Mouse (Mus musculus): Measurements from ENCODE around the gene Nrtn. TPM values are rescaled to one million over a fixed set of nuclear protein-coding genes. Genes with fewer than 3 reads are reported as not detected.

Nrtn gene
- polyA plus RNA-seq, 1 experiment from 2014 or later = 2.9 TPM

DNA sequence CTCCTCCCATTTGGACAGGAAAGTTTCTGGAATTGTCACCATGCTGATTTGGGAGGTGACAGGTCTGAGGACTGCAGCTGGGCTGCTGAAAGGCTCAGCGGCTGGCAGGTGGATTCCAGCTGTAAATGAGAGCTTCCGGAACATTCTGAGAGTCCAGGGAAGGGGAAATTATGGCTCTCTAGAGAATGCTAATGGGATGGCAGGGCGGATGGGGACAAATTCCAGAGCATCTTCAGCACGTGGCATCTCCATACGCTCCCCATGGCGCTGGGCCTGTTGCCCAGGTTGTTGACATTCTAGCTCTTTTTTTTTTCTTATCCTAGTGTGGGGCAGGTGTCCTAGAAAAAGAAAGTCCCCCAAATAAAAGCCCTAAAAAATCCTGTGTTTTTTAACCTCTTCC is 28.2 kb downstream of the Nrtn start:
- Histone ChIP-seq H3K4me2 (ENCODE audit: low read depth, low read length) (no peak overlapping the region), H3K4me3 (ENCODE audit: low read depth, low read length) (no peak overlapping the region), H3K36me3 (ENCODE audit: control insufficient read depth, insufficient read depth, low read length) (no peaks in the 10 kb centered on the region; the same call in 1 of the 2 replicates), H3K4me1 (ENCODE audit: control insufficient read depth, insufficient read depth, low read length) (no peaks in the 10 kb centered on the region), H3K27me3 (ENCODE audit: control insufficient read depth, insufficient read depth, low read length) (no peaks in the 10 kb centered on the region), H3K27ac (ENCODE audit: low read depth, low read length) (no peak overlapping the region), H3K9me3 (ENCODE audit: control insufficient read depth, low read length) (no peaks in the 10 kb centered on the region), H3K9ac (replicated peaks; ENCODE audit: low read depth, low read length) (no peak overlapping the region)
- WGBS = 28% methylated on average over 6 of the region's 6 CpGs
- ATAC-seq (ENCODE audit: low read depth) = no peak

DNA sequence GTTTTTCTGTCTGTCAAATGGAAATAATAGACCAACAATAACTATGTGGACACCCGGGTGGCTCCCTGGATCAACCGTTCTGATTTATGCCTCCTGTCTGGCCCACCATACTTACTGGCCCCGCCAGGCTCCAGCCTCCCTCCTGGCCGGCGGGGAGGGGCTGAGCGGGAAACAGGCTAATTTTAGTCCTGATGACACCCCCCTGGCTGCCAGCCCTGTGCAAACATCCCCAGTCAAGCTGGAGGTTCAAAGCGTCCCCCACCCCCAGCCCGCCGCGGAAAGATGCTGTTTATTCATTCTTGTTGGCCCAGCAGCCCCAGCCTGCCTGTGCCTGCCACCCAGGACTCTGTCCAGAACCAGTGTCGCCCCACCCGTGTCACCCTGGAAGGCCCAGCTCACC is 29.2 kb downstream of the Nrtn start:
- no peaks in the 10 kb centered on the region for H3K9me3 ChIP-seq (ENCODE audit: control insufficient read depth, low read length)
- ATAC-seq (ENCODE audit: low read depth) = no peak
- no peak overlapping the region for H3K27ac ChIP-seq (ENCODE audit: low read depth, low read length)
- no peak overlapping the region for H3K4me3 ChIP-seq (ENCODE audit: low read depth, low read length)
- H3K9ac ChIP-seq (replicated peaks; ENCODE audit: low read depth, low read length) = no peak overlapping the region
- WGBS = 29% methylated on average over 12 of the region's 12 CpGs
- no peak overlapping the region for H3K4me2 ChIP-seq (ENCODE audit: low read depth, low read length)
- H3K4me1 ChIP-seq (ENCODE audit: control insufficient read depth, insufficient read depth, low read length) = no peaks in the 10 kb centered on the region
- peaks cover 1% of the 10 kb centered on the region; the same call in 1 of the 2 replicates for H3K36me3 ChIP-seq (ENCODE audit: control insufficient read depth, insufficient read depth, low read length)
- no peaks in the 10 kb centered on the region for H3K27me3 ChIP-seq (ENCODE audit: control insufficient read depth, insufficient read depth, low read length)

DNA sequence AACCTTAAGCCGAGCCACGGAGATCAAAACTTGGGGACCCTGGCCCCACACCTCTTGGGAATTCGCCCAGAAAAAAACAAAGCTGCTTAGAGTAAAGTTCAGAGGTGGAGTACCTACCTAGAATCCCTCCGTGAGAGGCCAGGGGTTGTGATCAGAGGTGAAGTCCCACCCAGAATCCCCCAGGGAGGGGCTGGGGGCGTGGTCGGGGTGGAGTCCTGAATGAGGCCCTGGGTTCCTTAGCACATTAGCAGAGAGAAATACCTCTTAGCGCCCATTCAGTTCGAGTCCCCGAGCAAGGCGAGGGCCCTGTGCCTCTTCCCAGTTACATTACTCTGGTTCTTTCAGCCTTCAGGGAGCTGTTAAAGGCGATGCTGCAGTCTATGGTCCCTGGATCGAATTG is 29.7 kb downstream of the Nrtn start:
- no peak overlapping the region for H3K4me2 ChIP-seq (ENCODE audit: low read depth, low read length)
- ATAC-seq (ENCODE audit: low read depth) = no peak
- H3K4me1 ChIP-seq (ENCODE audit: control insufficient read depth, insufficient read depth, low read length) = no peaks in the 10 kb centered on the region
- no peaks in the 10 kb centered on the region for H3K27me3 ChIP-seq (ENCODE audit: control insufficient read depth, insufficient read depth, low read length)
- no peak overlapping the region for H3K27ac ChIP-seq (ENCODE audit: low read depth, low read length)
- no peak overlapping the region for H3K4me3 ChIP-seq (ENCODE audit: low read depth, low read length)
- H3K9ac ChIP-seq (replicated peaks; ENCODE audit: low read depth, low read length) = no peak overlapping the region
- 10% methylated on average over 12 of the region's 12 CpGs for WGBS
- H3K9me3 ChIP-seq (ENCODE audit: control insufficient read depth, low read length) = no peaks in the 10 kb centered on the region
- H3K36me3 ChIP-seq (ENCODE audit: control insufficient read depth, insufficient read depth, low read length) = peaks cover 6% of the 10 kb centered on the region; the same call in 1 of the 2 replicates

DNA sequence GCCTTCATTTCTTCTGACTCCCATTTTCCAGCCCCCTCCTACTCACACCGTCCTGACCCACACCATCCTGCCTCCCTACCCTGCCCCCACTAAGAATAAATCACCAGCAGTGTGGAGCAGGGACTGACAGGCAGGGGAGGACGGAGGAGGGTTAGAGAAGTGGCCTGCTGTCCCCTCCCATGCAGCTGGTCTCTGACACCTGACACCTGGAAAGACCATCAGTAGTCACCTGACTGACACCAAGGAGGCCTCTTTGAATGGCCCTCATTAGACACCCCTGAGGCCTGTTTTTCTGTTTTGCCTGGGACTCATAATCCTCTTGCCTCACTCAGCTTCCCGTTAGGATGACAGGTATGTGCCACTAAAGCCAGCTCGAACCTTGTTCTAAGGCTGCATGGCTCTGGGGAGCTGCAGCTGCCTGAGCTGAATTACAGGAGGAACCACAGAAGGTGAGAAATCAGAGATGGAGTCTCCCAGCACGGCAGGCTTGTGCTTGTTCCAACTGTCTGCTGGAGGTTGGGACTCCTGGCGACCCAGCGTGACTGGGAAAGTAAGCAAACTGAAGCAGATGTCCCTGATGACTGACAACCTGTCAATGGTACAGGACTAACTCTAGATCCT is 30.2 kb downstream of the Nrtn start:
- Histone ChIP-seq H3K4me3 (ENCODE audit: low read depth, low read length) (no peak overlapping the region), H3K9ac (replicated peaks; ENCODE audit: low read depth, low read length) (no peak overlapping the region), H3K36me3 (ENCODE audit: control insufficient read depth, insufficient read depth, low read length) (peaks cover 9% of the 10 kb centered on the region), H3K9me3 (ENCODE audit: control insufficient read depth, low read length) (no peaks in the 10 kb centered on the region), H3K4me2 (ENCODE audit: low read depth, low read length) (no peak overlapping the region), H3K4me1 (ENCODE audit: control insufficient read depth, insufficient read depth, low read length) (no peaks in the 10 kb centered on the region), H3K27ac (ENCODE audit: low read depth, low read length) (no peak overlapping the region), H3K27me3 (ENCODE audit: control insufficient read depth, insufficient read depth, low read length) (no peaks in the 10 kb centered on the region)
- no peak for ATAC-seq (ENCODE audit: low read depth)
- WGBS = 13% methylated on average over 7 of the region's 7 CpGs

DNA sequence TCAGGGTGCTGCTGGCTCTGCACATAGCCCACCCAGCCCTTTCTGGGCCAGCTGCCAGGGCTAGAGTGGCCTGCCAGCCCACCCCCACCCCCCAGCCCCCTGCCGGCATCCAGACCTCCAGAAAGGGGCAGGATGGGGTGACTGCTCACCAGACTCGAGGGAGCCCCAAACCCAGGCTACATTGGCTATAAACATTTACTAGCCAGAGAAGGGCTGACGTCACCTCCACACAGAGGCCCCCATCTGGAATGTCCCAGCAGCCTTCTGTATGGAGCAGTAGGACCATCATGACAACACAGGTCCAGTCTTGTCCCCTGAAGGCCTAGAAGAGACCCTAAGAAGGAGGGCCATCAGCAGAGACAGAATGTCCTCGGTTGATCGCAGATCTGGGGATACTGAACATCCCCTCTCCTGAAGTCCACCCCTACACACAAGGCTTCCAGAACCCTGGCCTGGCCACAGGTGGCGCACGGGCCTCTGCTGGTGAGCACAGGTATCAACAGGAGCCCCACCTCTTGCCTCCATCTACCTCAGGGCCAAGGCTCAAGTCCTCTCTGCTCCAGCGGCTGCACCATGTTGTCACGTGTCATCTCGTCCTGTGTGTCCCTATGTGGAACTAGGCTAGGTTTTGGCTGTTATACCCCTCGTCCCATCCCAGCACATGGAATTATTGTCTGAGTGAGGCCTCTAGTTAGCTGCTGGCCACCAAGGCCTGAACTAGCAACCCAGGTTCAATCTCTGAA is 33.7 kb downstream of the Nrtn start:
- H3K9me3 ChIP-seq (ENCODE audit: control insufficient read depth, low read length) = no peaks in the 10 kb centered on the region
- H3K4me1 ChIP-seq (ENCODE audit: control insufficient read depth, insufficient read depth, low read length) = peaks cover 8% of the 10 kb centered on the region
- 87% methylated on average over 11 of the region's 11 CpGs for WGBS
- no peak overlapping the region for H3K27ac ChIP-seq (ENCODE audit: low read depth, low read length)
- H3K9ac ChIP-seq (replicated peaks; ENCODE audit: low read depth, low read length) = no peak overlapping the region
- H3K4me3 ChIP-seq (ENCODE audit: low read depth, low read length) = no peak overlapping the region
- no peaks in the 10 kb centered on the region for H3K27me3 ChIP-seq (ENCODE audit: control insufficient read depth, insufficient read depth, low read length)
- H3K4me2 ChIP-seq (ENCODE audit: low read depth, low read length) = no peak overlapping the region
- ATAC-seq (ENCODE audit: low read depth) = no peak
- peaks cover 16% of the 10 kb centered on the region for H3K36me3 ChIP-seq (ENCODE audit: control insufficient read depth, insufficient read depth, low read length)

DNA sequence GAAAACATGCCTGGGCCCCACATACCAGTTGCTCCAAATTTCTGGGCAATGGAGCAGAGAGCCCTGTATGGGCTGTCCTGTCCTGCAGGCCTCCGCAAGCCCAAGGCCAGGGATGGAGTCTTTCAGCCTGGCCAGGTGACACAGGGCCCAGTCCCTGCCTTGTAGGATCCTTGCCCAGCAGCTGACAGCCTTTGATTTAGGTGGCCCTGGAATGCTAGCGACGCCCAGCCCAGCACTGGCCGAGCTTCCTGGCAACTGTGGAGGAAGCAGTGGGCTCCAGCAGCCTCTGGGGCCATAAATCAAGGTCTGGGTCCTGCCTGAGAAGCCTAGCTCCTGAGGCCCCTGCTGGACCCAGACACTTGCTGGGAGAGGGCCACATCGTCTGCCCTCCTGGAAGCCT is 34.9 kb downstream of the Nrtn start:
- Histone ChIP-seq H3K9ac (replicated peaks; ENCODE audit: low read depth, low read length) (0 out of 2 replicates have a peak overlapping the region, but pooled peaks have one; percentile 8), H3K27me3 (ENCODE audit: control insufficient read depth, insufficient read depth, low read length) (no peaks in the 10 kb centered on the region), H3K4me3 (ENCODE audit: low read depth, low read length) (no peak overlapping the region), H3K4me2 (ENCODE audit: low read depth, low read length) (no peak overlapping the region), H3K4me1 (ENCODE audit: control insufficient read depth, insufficient read depth, low read length) (peaks cover 12% of the 10 kb centered on the region), H3K27ac (ENCODE audit: low read depth, low read length) (no peak overlapping the region), H3K9me3 (ENCODE audit: control insufficient read depth, low read length) (no peaks in the 10 kb centered on the region), H3K36me3 (ENCODE audit: control insufficient read depth, insufficient read depth, low read length) (peaks cover 16% of the 10 kb centered on the region)
- WGBS = 44% methylated on average over 5 of the region's 5 CpGs
- no peak for ATAC-seq (ENCODE audit: low read depth)

DNA sequence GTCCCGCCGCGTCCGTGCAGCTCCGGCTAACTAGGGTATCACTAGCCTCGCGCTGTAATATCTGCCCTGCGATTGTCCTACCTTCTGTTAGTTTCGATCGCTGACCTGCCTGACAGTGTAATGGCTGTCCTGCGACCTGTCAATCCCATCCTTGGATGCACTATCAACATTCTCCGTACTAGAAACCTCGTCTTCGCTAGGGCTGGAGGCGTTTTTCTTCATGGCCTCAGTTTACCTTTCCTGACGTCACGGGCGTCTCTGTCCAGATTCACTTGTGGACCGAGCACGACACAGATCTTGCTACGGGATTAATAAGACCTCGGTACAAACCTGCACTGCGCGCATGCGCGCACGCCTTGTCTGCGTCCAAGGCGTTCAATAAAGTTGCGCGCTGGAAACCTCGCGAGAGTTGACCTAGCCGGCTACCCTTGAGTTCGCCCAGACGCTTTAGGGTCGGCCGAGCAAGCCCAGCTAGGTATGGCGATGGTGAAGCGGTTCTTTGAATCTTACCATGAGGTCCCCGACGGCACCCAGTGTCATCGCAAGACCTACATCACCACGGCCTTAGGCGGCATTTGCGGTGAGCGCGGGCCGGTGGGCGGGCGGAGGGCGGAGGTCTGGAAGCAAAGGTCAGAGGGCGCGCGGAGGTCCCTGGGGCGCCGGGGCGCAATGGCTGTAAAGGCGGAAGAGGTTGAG is 39.8 kb downstream of the Nrtn start, which contains the start of the genes Ndufa11 and Vmac:
TSS of gene Ndufa11 (plus strand) at position 405 of the 696 bp plus-strand sequence.
TSS of gene Vmac (minus strand) at position 660 of the 696 bp plus-strand sequence.
- peak within 1 kb of the TSS; percentile 71 for H3K9ac ChIP-seq (replicated peaks; ENCODE audit: low read depth, low read length)
- peak within 1 kb of the TSS; percentile 84 for H3K27ac ChIP-seq (ENCODE audit: low read depth, low read length)
- H3K27me3 ChIP-seq (ENCODE audit: control insufficient read depth, insufficient read depth, low read length) = no peaks in the 10 kb centered on the region
- H3K9me3 ChIP-seq (ENCODE audit: control insufficient read depth, low read length) = no peaks in the 10 kb centered on the region
- H3K4me3 ChIP-seq (ENCODE audit: low read depth, low read length) = peak within 1 kb of the TSS; percentile 50
- ATAC-seq (ENCODE audit: low read depth) = peak; percentile 79
- peaks cover 17% of the 10 kb centered on the region for H3K4me1 ChIP-seq (ENCODE audit: control insufficient read depth, insufficient read depth, low read length)
- H3K36me3 ChIP-seq (ENCODE audit: control insufficient read depth, insufficient read depth, low read length) = peaks cover 14% of the 10 kb centered on the region
- peak within 1 kb of the TSS; percentile 79 for H3K4me2 ChIP-seq (ENCODE audit: low read depth, low read length)
- under 1% methylated on average over 59 of the region's 59 CpGs for WGBS

DNA sequence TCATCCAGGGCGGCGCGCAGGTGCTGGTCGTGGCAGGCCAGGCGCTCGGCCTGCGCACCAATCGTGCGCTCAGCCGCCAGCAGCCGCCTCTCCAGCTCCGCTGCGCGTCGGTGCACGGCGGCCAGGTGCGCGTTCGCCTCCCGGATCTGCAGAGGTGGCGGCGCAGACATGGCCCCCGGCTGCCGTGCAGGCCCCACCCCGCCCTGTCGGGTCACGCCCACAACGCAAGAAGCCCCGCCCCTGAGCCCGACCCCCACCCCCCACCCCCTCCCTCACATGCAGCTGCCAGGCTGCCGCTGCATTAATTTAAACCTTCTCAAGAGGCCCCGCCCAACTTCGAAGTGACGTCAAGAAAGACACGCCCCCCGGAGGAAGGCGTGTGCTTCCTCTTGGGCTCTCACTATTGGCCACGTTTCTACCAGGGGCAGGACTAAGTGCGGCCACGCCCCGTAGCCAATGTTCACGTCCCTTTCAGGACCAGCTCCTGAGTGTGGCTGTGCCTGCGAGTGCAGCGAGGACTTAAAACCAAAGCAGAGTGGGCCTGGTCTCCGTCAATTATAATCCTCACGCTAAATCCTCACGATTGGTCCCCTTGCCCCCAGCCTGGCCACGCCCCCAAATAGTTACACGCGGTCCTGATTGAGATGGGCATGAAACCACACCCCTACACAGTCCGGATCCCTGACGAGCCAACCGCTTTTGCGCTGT is 40.5 kb downstream of the Nrtn start:
- peak; percentile 92 for ATAC-seq (ENCODE audit: low read depth)
- Histone ChIP-seq H3K27me3 (ENCODE audit: control insufficient read depth, insufficient read depth, low read length) (no peaks in the 10 kb centered on the region), H3K36me3 (ENCODE audit: control insufficient read depth, insufficient read depth, low read length) (peaks cover 16% of the 10 kb centered on the region), H3K27ac (ENCODE audit: low read depth, low read length) (peak overlapping the region; percentile 84), H3K9me3 (ENCODE audit: control insufficient read depth, low read length) (no peaks in the 10 kb centered on the region), H3K4me3 (ENCODE audit: low read depth, low read length) (peak overlapping the region; percentile 50), H3K4me2 (ENCODE audit: low read depth, low read length) (peak overlapping the region; percentile 79), H3K4me1 (ENCODE audit: control insufficient read depth, insufficient read depth, low read length) (peaks cover 17% of the 10 kb centered on the region), H3K9ac (replicated peaks; ENCODE audit: low read depth, low read length) (peak overlapping the region; percentile 71)
- WGBS = under 1% methylated on average over 53 of the region's 55 CpGs

Data from neural tube, embryonic 14.5 days (tissue).